Mouse (Mus musculus): Measurements from ENCODE around the gene Dnm3. TPM values are rescaled to one million over a fixed set of nuclear protein-coding genes. Genes with fewer than 3 reads are reported as not detected.

Dnm3 gene
- polyA plus RNA-seq, 1 experiment: 3.0 TPM

DNA sequence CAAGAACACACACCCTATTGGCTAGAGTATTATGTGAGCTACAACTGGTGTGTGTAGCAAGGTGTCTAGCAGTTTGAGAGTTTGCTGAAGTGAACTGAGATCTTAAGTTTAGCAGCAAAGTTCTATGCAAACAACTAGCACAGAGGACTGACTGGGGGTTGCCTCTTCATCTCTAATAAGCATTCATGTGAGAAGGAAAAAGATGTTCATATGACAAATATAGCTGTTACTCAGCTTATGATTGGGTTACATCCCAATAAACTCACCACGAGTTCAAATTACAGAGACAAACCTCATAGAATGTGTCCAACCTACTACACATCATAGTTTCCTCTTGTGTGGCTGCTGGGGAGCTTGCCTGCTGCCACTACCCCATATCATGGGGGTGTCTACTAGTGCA lies 434.6 kb downstream of the Dnm3 start:
- no peaks in the 10 kb centered on the region for H3K79me2 ChIP-seq (ENCODE audit: control insufficient read depth, insufficient read depth)
- H3K4me2 ChIP-seq (ENCODE audit: low read depth): peak overlapping the region; percentile 67
- H3K27me3 ChIP-seq (ENCODE audit: control insufficient read depth, insufficient read depth, insufficient read length): no peaks in the 10 kb centered on the region
- H3K36me3 ChIP-seq (ENCODE audit: control insufficient read depth, insufficient read depth): no peaks in the 10 kb centered on the region
- no peak for TF ChIP-seq POLR2AphosphoS2 (IDR thresholded peaks at IDR 0.05; ENCODE audit: insufficient read length, low read depth)
- TF ChIP-seq CEBPB (IDR thresholded peaks at IDR 0.05; ENCODE audit: insufficient read depth, poor library complexity, severe bottlenecking): no peak
- TF ChIP-seq POLR2A (IDR thresholded peaks at IDR 0.05; ENCODE audit: insufficient read length, low read depth): no peak
- no peak for TF ChIP-seq MAX (IDR thresholded peaks at IDR 0.05; ENCODE audit: low read depth)
- no peak for TF ChIP-seq MYOG (IDR thresholded peaks at IDR 0.05; ENCODE audit: control insufficient read depth in 1 of 3, insufficient read depth in 1 of 3, insufficient read length in 2 of 3, low read depth in 2 of 3)
- no peak for TF ChIP-seq TCF12 (IDR thresholded peaks at IDR 0.05; ENCODE audit: insufficient read depth, poor library complexity, severe bottlenecking)
- no peak for TF ChIP-seq REST (IDR thresholded peaks at IDR 0.05; ENCODE audit: insufficient read depth, insufficient read length)
- no peak for TF ChIP-seq USF1 (IDR thresholded peaks at IDR 0.05; ENCODE audit: low read depth)
- TF ChIP-seq SRF (IDR thresholded peaks at IDR 0.05; ENCODE audit: control insufficient read depth, insufficient read length, low read depth): no peak
- TF ChIP-seq MYOD1 (IDR thresholded peaks at IDR 0.05; ENCODE audit: control insufficient read depth in 1 of 3, insufficient read length in 2 of 3, low read depth in 2 of 3): no peak
- no peak for TF ChIP-seq TCF3 (IDR thresholded peaks at IDR 0.05; ENCODE audit: insufficient read length, low read depth)
- no peak for TF ChIP-seq E2F4 (IDR thresholded peaks at IDR 0.05; ENCODE audit: insufficient read depth)
- no peak overlapping the region for H3ac ChIP-seq (ENCODE audit: control insufficient read depth, insufficient read length)
- H3K4me3 ChIP-seq: no peak overlapping the region

DNA sequence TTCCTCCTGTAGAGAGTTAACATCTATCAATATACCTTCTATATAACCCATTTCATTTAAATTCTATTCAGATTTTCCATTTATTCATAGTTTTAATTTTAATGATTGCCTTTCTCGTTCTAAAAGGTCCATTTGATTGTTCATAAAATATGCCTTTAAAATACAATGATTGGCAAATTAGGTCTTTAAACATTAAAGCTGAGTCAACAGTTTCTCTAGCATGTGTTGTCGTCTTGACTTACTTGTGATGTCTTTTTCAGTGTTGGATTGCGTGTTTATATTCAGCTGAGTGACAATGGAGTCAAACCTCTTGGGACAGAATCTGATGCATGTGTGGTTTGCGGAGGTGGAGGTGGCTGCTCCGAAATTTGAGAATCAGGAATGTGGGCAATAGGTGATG lies 435.4 kb downstream of the Dnm3 start:
- no peaks in the 10 kb centered on the region for H3K27me3 ChIP-seq (ENCODE audit: control insufficient read depth, insufficient read depth, insufficient read length)
- H3K36me3 ChIP-seq (ENCODE audit: control insufficient read depth, insufficient read depth): no peaks in the 10 kb centered on the region
- no peaks in the 10 kb centered on the region for H3K79me2 ChIP-seq (ENCODE audit: control insufficient read depth, insufficient read depth)
- H3K4me3 ChIP-seq: no peak overlapping the region
- TF ChIP-seq POLR2AphosphoS2 (IDR thresholded peaks at IDR 0.05; ENCODE audit: insufficient read length, low read depth) (no peak), MYOD1 (IDR thresholded peaks at IDR 0.05; ENCODE audit: control insufficient read depth in 1 of 3, insufficient read length in 2 of 3, low read depth in 2 of 3) (peak in 1 of 3 experiments; percentile 29), E2F4 (IDR thresholded peaks at IDR 0.05; ENCODE audit: insufficient read depth) (no peak), TCF3 (IDR thresholded peaks at IDR 0.05; ENCODE audit: insufficient read length, low read depth) (no peak), MAX (IDR thresholded peaks at IDR 0.05; ENCODE audit: low read depth) (no peak), TCF12 (IDR thresholded peaks at IDR 0.05; ENCODE audit: insufficient read depth, poor library complexity, severe bottlenecking) (no peak)
- H3K4me2 ChIP-seq (ENCODE audit: low read depth): peak overlapping the region; percentile 67
- H3ac ChIP-seq (ENCODE audit: control insufficient read depth, insufficient read length): no peak overlapping the region

DNA sequence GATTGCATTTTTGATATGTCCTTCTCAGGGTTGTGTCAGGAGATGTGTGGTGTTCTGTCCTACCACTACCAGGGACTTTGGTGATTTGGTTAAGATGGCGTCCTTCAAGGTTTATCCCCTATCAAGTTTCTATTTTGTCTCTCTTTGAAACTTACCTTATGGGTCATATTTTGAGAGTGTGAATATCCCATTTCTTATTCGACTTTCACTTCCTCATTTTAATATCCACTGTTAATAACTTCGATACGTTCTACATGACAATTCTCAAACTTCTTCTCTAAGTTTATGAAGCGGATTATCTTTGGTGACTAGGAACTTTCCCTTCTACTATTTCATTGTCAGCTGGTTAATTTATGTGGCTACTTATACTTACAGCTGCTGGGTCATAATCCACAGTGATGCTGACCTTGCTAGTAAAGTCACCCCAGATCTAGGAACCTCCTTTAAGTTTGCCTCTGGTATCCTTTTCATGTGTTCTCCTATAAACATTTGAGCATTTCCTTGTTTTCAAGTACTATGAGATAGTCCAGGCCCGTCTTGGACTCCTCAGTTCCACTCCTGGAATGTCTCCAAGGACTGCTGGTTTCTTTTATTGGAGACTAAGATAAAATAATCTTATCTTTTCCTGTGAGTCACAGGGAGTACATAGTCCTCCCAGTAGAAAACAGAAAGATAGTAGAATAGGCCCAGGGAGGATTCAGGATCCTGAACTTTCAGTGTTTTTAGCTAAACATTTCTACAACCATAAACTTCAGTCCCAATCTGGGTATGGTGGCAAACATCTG lies 437.2 kb downstream of the Dnm3 start:
- no peak overlapping the region for H3K4me3 ChIP-seq
- TF ChIP-seq MYOD1 (IDR thresholded peaks at IDR 0.05; ENCODE audit: control insufficient read depth in 1 of 3, insufficient read length in 2 of 3, low read depth in 2 of 3) (peak in 2 of 3 experiments; percentile 27), POLR2AphosphoS2 (IDR thresholded peaks at IDR 0.05; ENCODE audit: insufficient read length, low read depth) (no peak)
- H3K79me2 ChIP-seq (ENCODE audit: control insufficient read depth, insufficient read depth): no peaks in the 10 kb centered on the region
- H3ac ChIP-seq (ENCODE audit: control insufficient read depth, insufficient read length): no peak overlapping the region
- H3K27me3 ChIP-seq (ENCODE audit: control insufficient read depth, insufficient read depth, insufficient read length): no peaks in the 10 kb centered on the region
- no peaks in the 10 kb centered on the region for H3K36me3 ChIP-seq (ENCODE audit: control insufficient read depth, insufficient read depth)
- peak overlapping the region; percentile 76 for H3K4me2 ChIP-seq (ENCODE audit: low read depth)

- H3K27me3 ChIP-seq (ENCODE audit: control insufficient read depth, insufficient read depth, insufficient read length): no peaks in the 10 kb centered on the region
Measured at GRCm38 (mm10) chr1:162039808-162040207, 438.0 kb downstream of the Dnm3 start.

GRCm38 (mm10) chr1:162039011-162039595 lies 438.7 kb downstream of the Dnm3 start:
- peak overlapping the region; percentile 76 for H3K4me2 ChIP-seq (ENCODE audit: low read depth)
- no peak overlapping the region for H3ac ChIP-seq (ENCODE audit: control insufficient read depth, insufficient read length)
- no peaks in the 10 kb centered on the region for H3K27me3 ChIP-seq (ENCODE audit: control insufficient read depth, insufficient read depth, insufficient read length)
- no peaks in the 10 kb centered on the region for H3K36me3 ChIP-seq (ENCODE audit: control insufficient read depth, insufficient read depth)
- H3K79me2 ChIP-seq (ENCODE audit: control insufficient read depth, insufficient read depth): no peaks in the 10 kb centered on the region
- TF ChIP-seq POLR2A (IDR thresholded peaks at IDR 0.05; ENCODE audit: insufficient read length, low read depth): peak; percentile 10
- no peak for TF ChIP-seq MYOD1 (IDR thresholded peaks at IDR 0.05; ENCODE audit: control insufficient read depth in 1 of 3, insufficient read length in 2 of 3, low read depth in 2 of 3)
- no peak overlapping the region for H3K4me3 ChIP-seq

More at GRCm38 (mm10) chr1:162039808-162040207, 438.0 kb downstream of the Dnm3 start:
- peak overlapping the region; percentile 76 for H3K4me2 ChIP-seq (ENCODE audit: low read depth)
- TF ChIP-seq REST (IDR thresholded peaks at IDR 0.05; ENCODE audit: insufficient read depth, insufficient read length) (no peak), MAX (IDR thresholded peaks at IDR 0.05; ENCODE audit: low read depth) (peak; percentile 24)
- no peaks in the 10 kb centered on the region for H3K79me2 ChIP-seq (ENCODE audit: control insufficient read depth, insufficient read depth)
- H3K36me3 ChIP-seq (ENCODE audit: control insufficient read depth, insufficient read depth): no peaks in the 10 kb centered on the region
- no peak overlapping the region for H3ac ChIP-seq (ENCODE audit: control insufficient read depth, insufficient read length)
- H3K4me3 ChIP-seq: no peak overlapping the region
